Mouse (Mus musculus) cerebellum, adult 2 months (tissue): ENCODE measurements around the gene Igf1r.

ENCODE experiments used
- CTCF ChIP-seq: fragments of 200-500 bp; IDR thresholded peaks from 2 replicates; pipeline ENCODE4 v1.5.1; 2011; ENCODE audit warnings: low read depth, mild to moderate bottlenecking, control low read depth, low read length, moderate library complexity, borderline replicate concordance; ENCODE audit not compliant: insufficient read depth
- POLR2A ChIP-seq: fragments of 200-500 bp; IDR thresholded peaks from 2 replicates; pipeline ENCODE4 v1.6.1; 2011; ENCODE audit warnings: low read length, control low read depth, borderline replicate concordance; ENCODE audit not compliant: insufficient read depth

- no peak for TF ChIP-seq CTCF
- TF ChIP-seq POLR2A, result no peak
Observed at GRCm38 (mm10) chr7:67907786-67908400, 44.7 kb upstream of the Igf1r start.
